Mouse (Mus musculus) hindbrain, embryonic 15.5 days (tissue): ENCODE measurements around the gene Hoxb7. TPM values are rescaled to one million over a fixed set of nuclear protein-coding genes. Genes with fewer than 3 reads are reported as not detected.

Experiments used
- ATAC-seq: fragments of 200-750 bp; cut with Nextera tagmentation; 2 replicates; pipeline ENCODE4 v1.8.0; 2017; ENCODE audit warnings: low read depth, moderate number of reproducible peaks, moderate TSS enrichment; ENCODE audit not compliant: low FRiP score
- H3K27ac ChIP-seq: fragments of 300-500 bp; sonication (generic); replicated peaks from 2 replicates; pipeline ENCODE4 v1.5.1; 2015; ENCODE audit warnings: mild to moderate bottlenecking, inconsistent platforms
- H3K27me3 ChIP-seq: fragments of 300-500 bp; sonication (generic); 2 replicates; pipeline ENCODE4 v1.6.1; 2015; ENCODE audit warnings: control low read depth, inconsistent platforms
- H3K36me3 ChIP-seq: fragments of 300-500 bp; sonication (generic); 2 replicates; pipeline ENCODE4 v1.6.1; 2015; ENCODE audit warnings: control low read depth, inconsistent platforms
- H3K4me1 ChIP-seq: fragments of 300-500 bp; sonication (generic); replicated peaks from 2 replicates; pipeline ENCODE4 v1.6.1; 2015; ENCODE audit warnings: control low read depth, inconsistent platforms
- H3K4me2 ChIP-seq: fragments of 300-500 bp; sonication (generic); 2 replicates; pipeline ENCODE4 v1.6.1; 2015; ENCODE audit warnings: moderate library complexity, mild to moderate bottlenecking, inconsistent platforms
- H3K4me3 ChIP-seq: fragments of 300-500 bp; sonication (generic); 2 replicates; pipeline ENCODE4 v1.5.1; 2015; ENCODE audit warnings: mild to moderate bottlenecking, inconsistent platforms
- H3K9ac ChIP-seq: fragments of 300-500 bp; sonication (generic); 2 replicates; pipeline ENCODE4 v1.6.1; 2015; ENCODE audit warnings: inconsistent platforms
- H3K9me3 ChIP-seq: fragments of 300-500 bp; sonication (generic); 2 replicates; pipeline ENCODE4 v1.6.1; 2016; ENCODE audit warnings: control low read depth, inconsistent platforms
- WGBS: fragments of 180-500 bp; shearing (Covaris S2); methylation state at CpG from one replicate; pipeline ENCODE4 v1.1.7; 2015; 5-methylcytosine and 5-hydroxymethylcytosine counted together
- polyA plus RNA-seq: library from polyadenylated mRNA; unstranded; fragments of >200 nt; fragmentation: Nextera tagmentation; extraction: Ambion mirVana; gene quantifications from 2 replicates; pipeline ENCODE4 v1.2.1, GENCODE M21; 2015

The Hoxb7 gene
- polyA plus RNA-seq, 1 experiment from 2014 or later, result 33.6 TPM

DNA sequence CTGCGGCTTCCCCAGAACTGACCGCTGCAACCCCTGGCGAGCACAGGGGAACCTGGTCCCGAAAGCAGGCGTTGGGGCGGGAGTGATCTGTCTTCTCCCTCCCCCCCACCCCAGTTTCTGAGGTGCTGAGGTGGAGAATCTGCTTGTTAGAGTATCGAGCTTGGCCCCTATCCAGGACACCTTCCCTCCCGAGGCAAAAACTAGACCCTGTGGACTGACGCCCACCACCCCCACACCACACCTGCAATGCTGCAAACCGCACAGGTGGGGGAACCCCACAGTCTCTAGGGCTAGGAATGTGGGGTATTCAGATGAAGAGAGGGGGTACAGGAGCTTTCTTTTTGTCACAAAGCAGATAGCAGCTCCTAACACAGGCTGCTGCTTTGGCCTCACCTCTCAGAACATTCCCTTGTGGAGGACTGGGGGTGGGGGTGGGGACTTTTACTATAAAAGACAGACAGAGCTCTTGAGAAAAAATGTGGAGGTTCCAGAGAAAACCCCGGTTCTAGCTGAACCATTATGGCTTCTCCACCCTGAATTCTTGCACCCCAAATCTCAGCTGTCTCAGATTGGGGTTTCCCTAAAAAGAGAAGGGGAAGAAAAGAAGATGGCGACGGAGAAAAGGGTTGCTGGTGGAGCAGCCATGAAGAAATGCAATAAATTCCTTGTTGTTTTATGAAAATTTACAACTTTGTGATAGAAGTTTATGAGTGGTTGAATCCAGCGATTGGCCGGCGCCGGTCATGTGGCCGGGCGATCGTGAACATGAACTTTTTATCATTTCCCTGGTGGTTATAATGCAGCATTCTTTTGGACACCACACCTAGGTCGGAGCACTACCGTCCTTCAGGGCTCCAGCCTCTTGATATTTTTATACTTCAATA is 5.5 kb downstream of the Hoxb7 start, which contains the start of gene Hoxb6:
TSS of gene Hoxb6 (plus strand) at position 796 of the 884 bp plus-strand sequence.
- Histone ChIP-seq H3K4me1 (no peaks in the 10 kb centered on the region), H3K36me3 (no peaks in the 10 kb centered on the region), H3K9ac (peak within 1 kb of the TSS; percentile 39), H3K27me3 (peaks cover 87% of the 10 kb centered on the region), H3K9me3 (no peaks in the 10 kb centered on the region), H3K27ac (peak within 1 kb of the TSS; percentile 75), H3K4me2 (peak within 1 kb of the TSS; percentile 33), H3K4me3 (peak within 1 kb of the TSS; percentile 47)
- no peak for ATAC-seq
- 5% methylated on average over 22 of the region's 22 CpGs for WGBS

DNA sequence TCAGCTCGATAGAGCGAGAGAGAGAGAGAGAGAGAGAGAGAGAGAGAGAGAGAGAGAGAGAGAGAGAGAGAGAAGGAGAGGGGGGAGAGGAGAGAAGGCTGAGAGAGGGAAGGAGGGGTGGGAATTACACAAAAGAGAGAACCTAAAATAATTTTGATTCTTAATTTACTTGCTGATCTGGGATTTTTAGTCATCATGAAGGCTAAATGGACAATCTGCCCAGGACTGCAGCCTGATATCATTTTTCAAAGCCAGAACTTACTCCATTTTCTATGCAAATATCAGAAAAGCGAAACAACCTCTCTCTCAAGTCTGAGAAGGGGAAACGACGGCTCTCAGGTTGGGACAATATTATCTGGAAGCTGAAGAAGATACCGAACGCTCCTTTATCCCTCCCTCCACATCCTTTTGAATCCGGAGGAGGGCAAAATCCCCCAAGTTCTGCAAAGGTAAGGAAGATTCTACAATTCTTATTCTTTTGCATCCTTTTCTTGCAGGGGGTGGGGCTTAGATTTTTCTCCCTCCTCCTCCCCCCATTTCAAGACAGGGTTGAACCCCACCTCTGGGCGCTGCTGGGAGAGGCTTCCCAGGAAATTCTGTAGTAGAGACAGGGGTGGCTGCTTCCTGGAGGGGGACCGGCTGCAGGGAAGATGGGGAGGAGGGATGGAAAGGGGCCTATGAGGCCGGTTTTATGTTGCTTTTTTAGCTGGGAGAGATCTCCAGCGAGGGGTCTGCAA is 6.3 kb downstream of the Hoxb7 start:
- peak overlapping the region; percentile 47 for H3K4me3 ChIP-seq
- no peaks in the 10 kb centered on the region for H3K36me3 ChIP-seq
- ATAC-seq, result no peak
- 6% methylated on average over 12 of the region's 12 CpGs for WGBS
- no peaks in the 10 kb centered on the region for H3K4me1 ChIP-seq
- H3K4me2 ChIP-seq, result no peak overlapping the region
- peak overlapping the region; percentile 75 for H3K27ac ChIP-seq
- peak overlapping the region; percentile 39 for H3K9ac ChIP-seq
- no peaks in the 10 kb centered on the region for H3K9me3 ChIP-seq
- peaks cover 88% of the 10 kb centered on the region for H3K27me3 ChIP-seq

DNA sequence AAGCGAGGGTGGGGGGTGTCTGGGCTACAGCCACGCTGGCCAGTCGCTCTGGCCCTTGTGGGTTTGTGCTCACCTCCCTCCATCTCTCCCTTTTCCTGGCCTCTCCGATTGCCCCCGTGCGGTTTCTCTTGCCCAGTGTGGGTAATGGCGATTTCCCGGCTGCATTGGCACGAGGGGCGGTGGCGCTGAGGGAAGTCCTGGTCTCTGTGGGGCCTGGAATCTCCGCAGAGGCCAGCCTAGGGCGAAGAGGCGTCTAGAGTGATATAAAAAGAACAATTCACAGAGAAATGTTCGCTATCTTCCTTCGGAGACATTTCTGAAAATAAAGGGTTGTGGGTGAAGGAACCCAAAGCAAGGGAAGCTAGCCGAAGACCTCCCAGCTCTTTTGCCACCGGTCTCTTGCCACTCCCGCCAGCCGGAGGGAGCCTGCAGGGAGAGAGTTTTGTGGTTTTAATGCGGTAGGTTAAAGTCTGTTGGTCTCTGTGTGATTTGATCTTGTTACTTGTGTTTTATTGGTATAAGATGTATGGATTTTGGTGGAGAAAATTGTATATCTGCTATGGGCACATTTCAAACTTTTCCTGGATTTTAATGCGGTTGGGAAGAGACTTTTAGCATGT is 7.0 kb downstream of the Hoxb7 start:
- Histone ChIP-seq H3K27me3 (peaks cover 85% of the 10 kb centered on the region), H3K4me3 (peak overlapping the region; percentile 47), H3K9ac (peak overlapping the region; percentile 39), H3K27ac (peak overlapping the region; percentile 75), H3K4me2 (no peak overlapping the region), H3K4me1 (no peaks in the 10 kb centered on the region), H3K9me3 (no peaks in the 10 kb centered on the region), H3K36me3 (no peaks in the 10 kb centered on the region)
- WGBS, result 2% methylated on average over 22 of the region's 22 CpGs
- ATAC-seq, result no peak

DNA sequence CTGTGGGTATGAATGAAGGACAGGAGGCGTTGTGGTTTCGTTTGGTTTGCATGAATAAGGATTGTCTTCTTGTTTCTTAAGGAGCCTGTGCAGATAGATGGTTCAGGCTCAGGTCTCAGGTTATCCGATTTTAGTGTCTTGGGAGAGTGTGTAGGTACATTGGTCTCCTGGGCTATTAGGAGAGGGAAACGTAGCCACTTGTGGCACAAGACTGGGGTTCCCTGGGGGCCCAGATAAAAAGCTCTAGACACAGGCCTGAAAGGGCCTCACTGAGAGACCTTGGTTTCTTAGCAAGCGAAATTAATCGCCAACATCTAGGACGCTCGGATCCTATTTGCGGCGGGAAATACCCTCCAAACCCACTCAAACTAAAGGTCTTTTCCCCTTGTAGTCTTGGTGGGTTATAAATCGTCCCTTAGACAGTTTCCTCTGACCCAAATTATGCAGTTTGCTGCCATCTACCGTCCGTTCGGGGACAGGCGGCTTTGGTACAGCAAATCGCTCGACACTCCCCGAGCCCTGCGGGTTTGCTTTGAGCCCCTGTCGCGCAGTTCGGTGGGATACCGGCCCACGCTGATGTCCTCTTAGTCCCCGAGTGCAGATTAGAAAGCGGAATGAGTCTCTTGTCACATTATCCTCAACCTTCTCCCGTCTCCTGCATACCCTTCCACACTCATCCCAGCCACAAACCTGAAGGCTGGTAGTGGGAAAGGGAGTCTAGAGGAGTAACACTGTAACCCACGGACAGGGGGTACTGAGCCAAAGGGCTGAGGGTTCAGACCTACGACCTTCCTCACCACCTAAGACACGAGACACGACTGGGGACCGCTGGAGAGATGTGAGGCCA is 8.0 kb downstream of the Hoxb7 start:
- peak overlapping the region; percentile 47 for H3K4me3 ChIP-seq
- peaks cover 84% of the 10 kb centered on the region for H3K27me3 ChIP-seq
- peak overlapping the region; percentile 75 for H3K27ac ChIP-seq
- H3K9ac ChIP-seq, result 0 out of 2 replicates have a peak overlapping the region, but pooled peaks have one; percentile 1
- ATAC-seq, result no peak
- H3K4me1 ChIP-seq, result 0 out of 2 replicates have a peak, but pooled peaks cover 2% of the 10 kb centered on the region
- no peaks in the 10 kb centered on the region for H3K36me3 ChIP-seq
- peak overlapping the region; percentile 26 for H3K4me2 ChIP-seq
- WGBS, result 1% methylated on average over 32 of the region's 32 CpGs
- no peaks in the 10 kb centered on the region for H3K9me3 ChIP-seq

DNA sequence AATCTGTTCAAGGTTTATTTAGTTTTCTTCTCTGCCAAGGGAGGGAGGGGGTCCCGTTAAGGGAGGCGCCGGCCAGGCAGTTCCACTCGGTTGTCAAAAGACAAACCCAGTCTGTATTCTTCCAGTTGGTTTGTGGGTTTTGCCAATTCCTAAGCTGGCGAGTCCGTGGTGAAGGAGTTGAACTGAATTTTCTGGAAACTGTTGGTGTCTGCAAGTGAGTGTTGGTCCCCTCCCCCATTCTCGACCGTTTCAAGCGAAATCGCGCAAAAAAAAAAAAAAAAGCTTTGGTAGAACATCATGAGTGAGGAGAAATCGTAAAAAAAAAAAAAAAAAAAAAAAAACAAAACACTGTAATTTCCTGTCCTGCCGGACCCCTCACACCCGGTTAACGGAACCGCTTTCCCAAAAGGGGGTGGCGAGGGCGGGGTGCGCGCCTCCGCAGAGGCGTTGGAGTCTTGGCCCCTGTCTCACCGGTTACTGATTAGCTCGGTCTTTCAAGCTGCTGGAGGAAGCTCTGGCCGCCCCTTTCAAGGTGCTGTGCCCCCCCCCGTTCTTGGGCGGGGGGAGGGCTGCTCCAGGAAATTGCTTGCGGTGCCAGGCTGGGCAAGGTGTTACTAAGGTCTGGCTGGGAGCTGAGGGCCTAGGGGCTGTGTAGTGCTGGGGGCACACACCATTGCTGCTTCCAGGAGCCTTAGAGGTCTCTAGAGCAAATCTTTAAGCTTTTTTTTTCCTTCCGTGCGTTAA is 8.8 kb downstream of the Hoxb7 start:
- Histone ChIP-seq H3K4me2 (peak overlapping the region; percentile 59), H3K27me3 (peaks cover 87% of the 10 kb centered on the region), H3K4me3 (peak overlapping the region; percentile 47), H3K9me3 (no peaks in the 10 kb centered on the region), H3K36me3 (no peaks in the 10 kb centered on the region), H3K9ac (peak overlapping the region; percentile 26; the same call in 1 of the 2 replicates), H3K27ac (peak overlapping the region; percentile 75), H3K4me1 (0 out of 2 replicates have a peak, but pooled peaks cover 2% of the 10 kb centered on the region)
- WGBS, result 1% methylated on average over 30 of the region's 30 CpGs
- ATAC-seq, result no peak

DNA sequence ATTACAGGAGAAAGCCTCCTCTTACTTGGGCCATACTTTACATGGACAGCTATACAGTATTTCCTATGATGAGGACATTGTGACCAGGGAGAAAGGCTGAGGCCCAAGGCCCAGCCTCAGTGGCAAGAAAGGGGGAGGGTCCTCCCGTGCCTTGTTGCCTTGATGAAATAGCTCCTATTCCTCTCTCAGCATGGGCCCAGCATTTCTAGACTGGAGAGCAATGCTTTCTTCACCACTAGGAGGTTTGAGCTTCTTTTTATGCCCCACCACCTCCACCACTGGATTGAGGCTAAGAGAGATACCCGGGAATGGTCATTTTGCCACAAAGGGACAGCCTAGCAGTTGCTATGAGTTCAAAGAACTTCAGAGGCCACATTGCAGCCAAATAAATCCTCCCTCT is 10.6 kb downstream of the Hoxb7 start:
- no peaks in the 10 kb centered on the region for H3K9me3 ChIP-seq
- 0 out of 2 replicates have a peak, but pooled peaks cover 2% of the 10 kb centered on the region for H3K4me1 ChIP-seq
- WGBS, result 5% methylated on average over 2 of the region's 2 CpGs
- H3K4me2 ChIP-seq, result peak overlapping the region; percentile 59
- H3K4me3 ChIP-seq, result peak overlapping the region; percentile 47
- no peaks in the 10 kb centered on the region for H3K36me3 ChIP-seq
- no peak for ATAC-seq
- H3K27ac ChIP-seq, result peak overlapping the region; percentile 68
- 0 out of 2 replicates have a peak overlapping the region, but pooled peaks have one; percentile 11 for H3K9ac ChIP-seq
- H3K27me3 ChIP-seq, result peaks cover 84% of the 10 kb centered on the region

DNA sequence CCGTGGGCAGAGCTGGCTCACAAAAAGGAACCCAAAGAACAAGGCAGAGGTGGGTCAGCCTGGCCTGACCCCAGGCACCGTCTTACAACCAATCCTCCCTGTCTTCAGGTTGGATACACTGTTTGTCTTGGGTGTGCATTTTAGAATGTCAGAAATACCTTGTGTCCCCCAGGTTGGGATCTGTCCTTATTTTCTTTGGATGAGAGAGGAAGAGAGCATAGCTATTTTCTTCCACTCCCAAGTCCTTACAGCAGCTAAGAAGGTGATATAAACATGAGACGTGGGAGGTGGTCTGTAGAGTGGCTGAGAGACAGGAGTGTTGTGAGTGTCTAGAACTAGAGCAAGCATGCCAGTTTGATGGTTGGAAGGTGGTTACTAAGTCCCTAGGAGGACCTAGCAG is 11.0 kb downstream of the Hoxb7 start:
- Histone ChIP-seq H3K36me3 (no peaks in the 10 kb centered on the region), H3K4me3 (peak overlapping the region; percentile 47), H3K9me3 (no peaks in the 10 kb centered on the region), H3K4me1 (0 out of 2 replicates have a peak, but pooled peaks cover 2% of the 10 kb centered on the region), H3K4me2 (peak overlapping the region; percentile 59), H3K27ac (peak overlapping the region; percentile 68; the same call in 1 of the 2 replicates), H3K9ac (peak overlapping the region; percentile 11; the same call in 1 of the 2 replicates), H3K27me3 (peaks cover 83% of the 10 kb centered on the region)
- ATAC-seq, result no peak
- 4% methylated on average over 3 of the region's 3 CpGs for WGBS

DNA sequence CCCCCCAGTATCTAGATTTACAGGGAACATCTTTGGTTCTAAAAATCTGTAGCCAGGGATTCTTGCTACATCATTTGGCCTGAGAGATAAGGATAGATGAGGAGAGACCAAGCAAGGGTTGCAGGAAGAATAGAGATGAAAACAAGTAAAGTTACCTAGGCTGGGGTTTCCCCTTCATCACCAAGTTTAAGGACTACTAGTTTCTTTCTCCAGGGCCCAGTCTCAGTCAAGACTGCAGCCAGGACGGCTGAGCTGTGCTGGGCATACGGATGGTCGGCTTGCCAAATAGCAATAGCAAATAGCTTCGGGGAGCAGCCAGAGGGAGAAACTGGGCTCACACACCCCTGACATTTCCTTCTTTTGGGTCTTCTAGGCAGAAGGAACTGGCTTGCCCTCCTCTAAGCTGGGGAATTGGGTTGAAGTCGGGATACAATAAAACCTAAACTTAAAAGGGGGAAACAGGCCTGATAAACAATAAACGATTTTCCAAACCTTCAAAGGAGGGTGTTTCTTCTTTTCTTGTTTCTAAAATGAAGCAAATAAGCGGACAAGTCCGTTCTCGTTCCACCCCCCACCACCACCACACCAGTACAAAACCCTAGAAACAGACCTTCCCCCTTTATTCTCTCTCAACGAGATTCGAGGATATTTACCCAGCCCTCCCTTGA is 11.7 kb downstream of the Hoxb7 start:
- Histone ChIP-seq H3K4me3 (peak overlapping the region; percentile 47), H3K27ac (peak overlapping the region; percentile 68; the same call in 1 of the 2 replicates), H3K9ac (peak overlapping the region; percentile 11; the same call in 1 of the 2 replicates), H3K4me1 (0 out of 2 replicates have a peak, but pooled peaks cover 2% of the 10 kb centered on the region), H3K9me3 (no peaks in the 10 kb centered on the region), H3K4me2 (peak overlapping the region; percentile 59), H3K36me3 (no peaks in the 10 kb centered on the region), H3K27me3 (peaks cover 77% of the 10 kb centered on the region)
- 3% methylated on average over 11 of the region's 11 CpGs for WGBS
- no peak for ATAC-seq

DNA sequence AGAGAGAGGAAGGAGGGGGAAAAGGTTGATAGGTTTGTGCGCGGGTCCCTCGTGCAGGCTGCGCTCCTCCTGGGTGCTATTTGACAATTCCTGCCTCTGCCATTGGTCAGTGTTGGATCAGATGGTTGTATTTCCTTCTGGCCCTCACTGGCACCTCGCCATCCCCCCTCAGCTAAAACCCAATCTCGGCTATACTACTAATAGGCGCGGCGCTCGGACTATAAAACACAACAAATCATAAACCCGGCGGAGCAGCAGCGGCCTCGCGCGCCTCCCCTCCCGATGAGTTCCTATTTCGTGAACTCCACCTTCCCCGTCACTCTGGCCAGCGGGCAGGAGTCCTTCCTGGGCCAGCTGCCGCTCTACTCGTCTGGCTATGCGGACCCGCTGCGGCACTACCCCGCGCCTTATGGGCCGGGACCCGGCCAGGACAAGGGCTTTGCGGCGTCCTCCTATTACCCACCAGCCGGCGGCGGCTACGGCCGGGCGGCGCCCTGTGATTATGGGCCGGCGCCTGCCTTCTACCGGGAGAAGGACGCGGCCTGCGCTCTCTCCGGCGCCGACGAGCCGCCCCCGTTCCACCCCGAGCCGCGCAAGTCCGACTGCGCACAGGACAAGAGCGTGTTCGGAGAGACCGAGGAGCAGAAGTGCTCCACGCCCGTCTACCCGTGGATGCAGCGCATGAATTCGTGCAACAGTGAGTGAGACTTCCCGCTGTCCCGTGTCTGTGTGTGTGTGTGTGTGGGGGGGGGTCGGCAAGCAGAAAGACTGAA is 12.7 kb downstream of the Hoxb7 start:
- H3K9me3 ChIP-seq, result no peaks in the 10 kb centered on the region
- H3K4me2 ChIP-seq, result peak overlapping the region; percentile 59
- peak overlapping the region; percentile 73 for H3K27ac ChIP-seq
- 0 out of 2 replicates have a peak, but pooled peaks cover 2% of the 10 kb centered on the region for H3K4me1 ChIP-seq
- whole genome bisulfite sequencing, result under 1% methylated on average over 66 of the region's 66 CpGs
- H3K9ac ChIP-seq, result peak overlapping the region; percentile 44
- H3K36me3 ChIP-seq, result no peaks in the 10 kb centered on the region
- peak; percentile 24; the same call in 1 of the 2 replicates for ATAC-seq
- peak overlapping the region; percentile 47 for H3K4me3 ChIP-seq
- peaks cover 67% of the 10 kb centered on the region for H3K27me3 ChIP-seq
